Mouse (Mus musculus): Measurements from ENCODE around the gene Ascc1. TPM values are rescaled to one million over a fixed set of nuclear protein-coding genes. Genes with fewer than 3 reads are reported as not detected.
"Not testable (repeated sequence)": the region's sequence is repeated elsewhere in the genome, so short reads cannot be mapped to it uniquely, and the experiment has no call there.

Ascc1 gene
- total and polyA plus RNA-seq, 2 experiments, result 10.8 to 12.9 TPM

DNA sequence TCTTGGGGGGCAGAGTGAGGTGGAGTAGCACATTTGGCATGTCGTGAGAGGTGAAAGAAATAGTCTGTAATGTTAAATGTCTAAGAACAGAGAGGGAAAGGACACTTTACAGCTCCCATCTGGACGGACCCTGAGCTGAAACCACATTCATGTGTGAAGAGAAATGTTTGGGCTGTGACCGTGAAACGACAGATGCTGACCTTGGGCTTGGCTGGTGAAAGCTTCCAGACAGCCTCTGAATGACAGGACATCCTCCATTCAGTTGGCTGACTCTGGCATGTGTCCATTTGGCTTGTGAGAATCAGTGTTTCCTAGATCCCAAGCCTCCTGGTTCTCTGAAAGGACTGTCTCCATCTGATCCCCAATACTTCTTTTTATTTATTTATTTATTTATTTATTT lies 14.6 kb upstream of the Ascc1 start:
- no peak overlapping the region for H3K9ac ChIP-seq (ENCODE audit: low read depth, low read length)

DNA sequence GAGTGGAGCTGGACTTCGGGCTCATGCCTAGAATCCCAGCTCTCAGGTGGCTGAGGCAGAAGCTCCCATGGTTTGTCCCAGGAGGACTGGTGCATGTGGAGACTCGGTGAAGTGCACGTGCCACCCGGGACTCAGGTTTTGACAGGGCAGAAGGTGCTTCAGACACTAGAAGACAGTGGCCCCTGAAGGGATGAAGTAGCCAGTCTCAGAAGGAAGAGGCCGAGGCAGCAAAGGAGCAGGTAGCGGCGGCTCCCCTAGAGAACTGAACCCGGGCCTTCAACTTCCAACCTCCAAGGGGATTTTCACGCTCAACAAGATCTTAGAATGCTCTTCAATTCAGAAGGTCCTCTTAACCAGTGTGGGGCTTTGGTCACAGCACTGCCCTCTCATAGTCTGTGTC lies 12.2 kb upstream of the Ascc1 start:
- Histone ChIP-seq H3K27me3 (ENCODE audit: control insufficient read depth, insufficient read depth, low read length) (no peaks in the 10 kb centered on the region), H3K36me3 (ENCODE audit: control insufficient read depth, insufficient read depth, low read length) (peaks cover 42% of the 10 kb centered on the region), H3K79me2 (ENCODE audit: control insufficient read depth, insufficient read depth, low read length) (no peaks in the 10 kb centered on the region; the same call in 1 of the 2 replicates), H3K4me3 (ENCODE audit: insufficient read depth, low read depth, low read length) (no peak overlapping the region), H3K4me1 (ENCODE audit: control insufficient read depth, insufficient read depth, low read length) (peaks cover 12% of the 10 kb centered on the region), H3K9ac (ENCODE audit: low read depth, low read length) (no peak overlapping the region), H3K27ac (replicated peaks; ENCODE audit: insufficient read depth, low read depth, low read length) (peak overlapping the region; percentile 60; the same call in 1 of the 2 replicates)
- TF ChIP-seq CTCF (IDR thresholded peaks at IDR 0.05; ENCODE audit: low read depth, low read length), result no peak
- TF ChIP-seq POLR2A (IDR thresholded peaks at IDR 0.05; ENCODE audit: extremely low read depth, insufficient read depth, low read length), result no peak
- DNase-seq (ENCODE audit: extremely low read depth, low read depth, low spot score), result no peak
- 98% methylated on average over 9 of the region's 9 CpGs for WGBS

More for the DNA sequence above, 14.6 kb upstream of the Ascc1 start:
- TF ChIP-seq POLR2A (IDR thresholded peaks at IDR 0.05; ENCODE audit: extremely low read depth, insufficient read depth, low read length) (no peak), CTCF (IDR thresholded peaks at IDR 0.05; ENCODE audit: low read depth, low read length) (no peak)
- Histone ChIP-seq H3K27me3 (ENCODE audit: control insufficient read depth, insufficient read depth, low read length) (no peaks in the 10 kb centered on the region), H3K36me3 (ENCODE audit: control insufficient read depth, insufficient read depth, low read length) (peaks cover 30% of the 10 kb centered on the region), H3K27ac (replicated peaks; ENCODE audit: insufficient read depth, low read depth, low read length) (no peak overlapping the region), H3K4me3 (ENCODE audit: insufficient read depth, low read depth, low read length) (no peak overlapping the region), H3K79me2 (ENCODE audit: control insufficient read depth, insufficient read depth, low read length) (no peaks in the 10 kb centered on the region), H3K4me1 (ENCODE audit: control insufficient read depth, insufficient read depth, low read length) (peaks cover 12% of the 10 kb centered on the region)
- DNase-seq (ENCODE audit: extremely low read depth, low read depth, low spot score), result no peak
- WGBS, result 76% methylated on average over 4 of the region's 4 CpGs

DNA sequence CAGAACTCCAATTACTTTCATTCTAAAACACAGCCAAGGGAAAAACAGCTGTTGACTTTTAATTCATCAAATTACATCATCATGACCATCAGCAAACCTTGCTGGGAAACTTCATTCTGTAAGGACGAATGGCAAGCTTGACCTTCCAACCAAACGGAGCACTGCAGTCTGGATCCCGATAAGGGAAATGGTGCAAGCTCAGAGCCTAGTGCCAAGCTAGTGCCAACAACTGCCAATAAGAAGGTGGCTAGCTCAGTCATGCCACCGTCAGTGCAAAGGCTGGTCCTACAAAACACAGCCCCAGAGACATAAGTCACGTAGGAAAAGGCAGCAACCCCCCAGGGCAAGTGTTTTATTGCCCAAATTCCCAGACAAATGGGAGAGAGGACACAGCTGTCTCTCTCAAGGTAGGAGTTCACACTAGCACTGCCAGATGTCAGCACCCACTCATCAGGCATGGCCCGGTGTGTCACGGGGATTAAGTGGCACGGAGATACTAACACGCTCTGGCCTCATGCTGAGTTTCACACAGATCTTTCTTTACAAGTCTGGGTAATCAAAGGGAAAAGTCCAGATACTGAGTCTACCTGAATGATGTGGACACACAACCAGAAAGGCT lies 11.2 kb upstream of the Ascc1 start:
- TF ChIP-seq CTCF (IDR thresholded peaks at IDR 0.05; ENCODE audit: low read depth, low read length), result no peak; the same call in 1 of the 2 replicates
- no peak for TF ChIP-seq POLR2A (IDR thresholded peaks at IDR 0.05; ENCODE audit: extremely low read depth, insufficient read depth, low read length)
- Histone ChIP-seq H3K79me2 (ENCODE audit: control insufficient read depth, insufficient read depth, low read length) (no peaks in the 10 kb centered on the region; the same call in 1 of the 2 replicates), H3K4me1 (ENCODE audit: control insufficient read depth, insufficient read depth, low read length) (peaks cover 12% of the 10 kb centered on the region), H3K4me3 (ENCODE audit: insufficient read depth, low read depth, low read length) (no peak overlapping the region), H3K27ac (replicated peaks; ENCODE audit: insufficient read depth, low read depth, low read length) (peak overlapping the region; percentile 65), H3K27me3 (ENCODE audit: control insufficient read depth, insufficient read depth, low read length) (no peaks in the 10 kb centered on the region), H3K9ac (ENCODE audit: low read depth, low read length) (peak overlapping the region; percentile 5; the same call in 1 of the 2 replicates), H3K36me3 (ENCODE audit: control insufficient read depth, insufficient read depth, low read length) (peaks cover 47% of the 10 kb centered on the region)
- peak; percentile 88 for DNase-seq (ENCODE audit: extremely low read depth, low read depth, low spot score)
- WGBS, result 35% methylated on average over 9 of the region's 9 CpGs

DNA sequence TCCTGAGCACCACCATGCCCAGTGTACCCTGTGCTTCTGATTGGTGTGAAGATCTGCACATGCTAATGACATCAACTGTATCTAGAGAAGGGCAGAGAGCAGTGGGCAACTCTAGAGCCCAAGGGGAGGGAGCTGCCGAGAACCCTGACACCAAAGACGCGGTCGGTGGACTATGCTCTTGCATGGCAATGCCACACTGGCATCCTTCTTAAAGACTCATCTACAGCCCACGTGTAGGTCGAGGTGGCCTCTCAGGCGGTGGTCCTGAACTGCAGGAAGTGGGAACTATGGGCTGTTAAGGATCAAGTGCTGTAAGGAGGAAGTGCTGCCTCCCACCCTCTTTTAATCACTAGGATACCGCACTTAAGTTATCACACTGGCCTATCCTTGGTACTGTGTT lies 10.6 kb upstream of the Ascc1 start:
- 90% methylated on average over 8 of the region's 8 CpGs for WGBS
- peaks cover 47% of the 10 kb centered on the region for H3K36me3 ChIP-seq (ENCODE audit: control insufficient read depth, insufficient read depth, low read length)

DNA sequence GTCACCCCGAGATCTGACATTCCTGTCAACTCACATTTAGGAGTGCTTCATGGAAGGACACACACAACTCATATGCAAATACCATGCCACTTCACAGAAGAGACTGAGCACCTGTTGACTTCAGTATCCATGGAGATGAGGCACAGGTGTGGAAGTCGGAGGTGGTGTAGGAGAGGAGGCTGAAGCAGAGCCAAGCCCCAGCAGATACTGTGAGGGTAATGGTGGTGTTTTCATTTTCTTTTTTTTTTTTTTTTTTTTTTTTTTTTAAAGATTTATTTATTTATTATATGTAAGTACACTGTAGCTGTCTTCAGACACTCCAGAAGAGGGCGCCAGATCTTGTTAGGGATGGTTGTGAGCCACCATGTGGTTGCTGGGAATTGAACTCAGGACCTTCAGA lies 8.8 kb upstream of the Ascc1 start:
- WGBS, result 96% methylated on average over 2 of the region's 3 CpGs
- peaks cover 34% of the 10 kb centered on the region for H3K36me3 ChIP-seq (ENCODE audit: control insufficient read depth, insufficient read depth, low read length)

More for the DNA sequence above, 10.6 kb upstream of the Ascc1 start:
- Histone ChIP-seq H3K4me3 (ENCODE audit: insufficient read depth, low read depth, low read length) (no peak overlapping the region), H3K79me2 (ENCODE audit: control insufficient read depth, insufficient read depth, low read length) (no peaks in the 10 kb centered on the region; the same call in 1 of the 2 replicates), H3K27ac (replicated peaks; ENCODE audit: insufficient read depth, low read depth, low read length) (peak overlapping the region; percentile 65; the same call in 1 of the 2 replicates), H3K9ac (ENCODE audit: low read depth, low read length) (no peak overlapping the region), H3K27me3 (ENCODE audit: control insufficient read depth, insufficient read depth, low read length) (no peaks in the 10 kb centered on the region), H3K4me1 (ENCODE audit: control insufficient read depth, insufficient read depth, low read length) (peaks cover 12% of the 10 kb centered on the region)
- TF ChIP-seq CTCF (IDR thresholded peaks at IDR 0.05; ENCODE audit: low read depth, low read length) (no peak), POLR2A (IDR thresholded peaks at IDR 0.05; ENCODE audit: extremely low read depth, insufficient read depth, low read length) (no peak)
- no peak for DNase-seq (ENCODE audit: extremely low read depth, low read depth, low spot score)

DNA sequence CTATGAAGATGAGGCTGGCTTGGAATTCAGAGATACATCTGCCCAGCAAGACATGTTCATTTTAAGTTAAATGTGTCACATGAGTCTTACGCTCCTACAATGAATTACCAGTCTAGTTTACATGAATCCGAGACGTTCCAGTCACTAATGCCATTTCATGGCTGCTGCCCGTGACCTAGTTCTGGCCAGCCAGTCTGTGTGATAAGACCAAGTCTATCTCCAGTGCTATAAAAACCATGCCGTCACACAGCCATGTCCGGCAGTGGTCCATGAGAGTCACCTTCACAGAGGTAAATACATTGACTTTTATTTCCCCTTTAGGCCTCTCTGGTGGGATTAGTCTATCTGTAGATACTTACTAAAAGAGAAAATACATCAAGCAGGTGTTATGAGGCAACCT lies 6.7 kb upstream of the Ascc1 start:
- WGBS, result 97% methylated on average over 6 of the region's 6 CpGs
- no peaks in the 10 kb centered on the region for H3K27me3 ChIP-seq (ENCODE audit: control insufficient read depth, insufficient read depth, low read length)
- H3K36me3 ChIP-seq (ENCODE audit: control insufficient read depth, insufficient read depth, low read length), result peaks cover 17% of the 10 kb centered on the region

More for the DNA sequence above, 8.8 kb upstream of the Ascc1 start:
- H3K9ac ChIP-seq (ENCODE audit: low read depth, low read length); H3K79me2 ChIP-seq (ENCODE audit: control insufficient read depth, insufficient read depth, low read length); H3K27ac ChIP-seq (replicated peaks; ENCODE audit: insufficient read depth, low read depth, low read length); DNase-seq (ENCODE audit: extremely low read depth, low read depth, low spot score); H3K4me3 ChIP-seq (ENCODE audit: insufficient read depth, low read depth, low read length); H3K27me3 ChIP-seq (ENCODE audit: control insufficient read depth, insufficient read depth, low read length): not testable (repeated sequence)
- peaks cover 14% of the 10 kb centered on the region for H3K4me1 ChIP-seq (ENCODE audit: control insufficient read depth, insufficient read depth, low read length)

More for the DNA sequence above, 6.7 kb upstream of the Ascc1 start:
- Histone ChIP-seq H3K4me1 (ENCODE audit: control insufficient read depth, insufficient read depth, low read length) (peaks cover 11% of the 10 kb centered on the region; the same call in 1 of the 2 replicates), H3K9ac (ENCODE audit: low read depth, low read length) (no peak overlapping the region), H3K27ac (replicated peaks; ENCODE audit: insufficient read depth, low read depth, low read length) (no peak overlapping the region), H3K4me3 (ENCODE audit: insufficient read depth, low read depth, low read length) (no peak overlapping the region), H3K79me2 (ENCODE audit: control insufficient read depth, insufficient read depth, low read length) (peaks cover 4% of the 10 kb centered on the region; the same call in 1 of the 2 replicates)
- DNase-seq (ENCODE audit: extremely low read depth, low read depth, low spot score), result no peak
- no peak for TF ChIP-seq POLR2A (IDR thresholded peaks at IDR 0.05; ENCODE audit: extremely low read depth, insufficient read depth, low read length)
- no peak for TF ChIP-seq CTCF (IDR thresholded peaks at IDR 0.05; ENCODE audit: low read depth, low read length)

Measured in liver, adult 2 months (tissue).